Mouse (Mus musculus): Measurements from ENCODE around the gene Rinl.

DNA sequence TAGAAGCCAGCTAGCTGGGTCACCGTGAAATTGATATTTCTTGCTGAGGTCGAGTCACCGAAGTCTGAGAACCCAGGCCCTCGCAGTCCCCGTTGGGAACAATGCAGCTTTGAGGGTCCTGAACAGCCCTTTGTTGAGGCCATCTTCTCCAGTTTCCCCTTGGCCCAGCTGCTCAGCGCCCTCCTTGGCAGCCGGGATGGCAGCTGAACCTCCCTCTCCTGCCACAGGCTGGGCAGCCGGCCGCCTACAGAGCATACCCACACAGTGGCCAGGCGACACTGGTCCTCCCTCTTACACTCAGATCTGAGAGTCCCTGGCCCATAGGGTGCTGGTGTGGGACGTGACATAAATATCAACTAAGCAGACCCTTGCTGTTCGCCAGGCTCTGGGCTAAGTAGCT, 14.6 kb upstream of the Rinl start:
- peak; percentile 19 for TF ChIP-seq TCF12 (IDR thresholded peaks at IDR 0.05; ENCODE audit: insufficient read depth, poor library complexity, severe bottlenecking)
- TF ChIP-seq CEBPB (IDR thresholded peaks at IDR 0.05; ENCODE audit: insufficient read depth, poor library complexity, severe bottlenecking): no peak
- no peak for TF ChIP-seq POLR2A (IDR thresholded peaks at IDR 0.05; ENCODE audit: insufficient read length, low read depth)
- no peak for TF ChIP-seq MAX (IDR thresholded peaks at IDR 0.05; ENCODE audit: low read depth)
- no peak for TF ChIP-seq POLR2AphosphoS2 (IDR thresholded peaks at IDR 0.05; ENCODE audit: insufficient read length, low read depth)
- TF ChIP-seq USF1 (IDR thresholded peaks at IDR 0.05; ENCODE audit: low read depth): no peak
- TF ChIP-seq MYOD1 (IDR thresholded peaks at IDR 0.05; ENCODE audit: control insufficient read depth in 1 of 3, insufficient read length in 2 of 3, low read depth in 2 of 3): peak in 2 of 3 experiments; percentile 91 to 94
- TF ChIP-seq REST (IDR thresholded peaks at IDR 0.05; ENCODE audit: insufficient read depth, insufficient read length): no peak
- peak; percentile 64 to 96 (median 96) for TF ChIP-seq MYOG (IDR thresholded peaks at IDR 0.05; ENCODE audit: control insufficient read depth in 1 of 3, insufficient read depth in 1 of 3, insufficient read length in 2 of 3, low read depth in 2 of 3)
- TF ChIP-seq E2F4 (IDR thresholded peaks at IDR 0.05; ENCODE audit: insufficient read depth): no peak
- peak; percentile 76 for TF ChIP-seq TCF3 (IDR thresholded peaks at IDR 0.05; ENCODE audit: insufficient read length, low read depth)
